Mouse (Mus musculus) heart, postnatal 0 days (tissue): Measurements from ENCODE around the gene Scrn1.

Source experiments
- CTCF ChIP-seq: IDR thresholded peaks from 2 replicates; pipeline ENCODE4 v1.5.1; 2016; ENCODE audit warnings: antibody characterized with exemption, control low read depth, low read depth
- EP300 ChIP-seq: IDR thresholded peaks from 2 replicates; pipeline ENCODE4 v1.6.1; 2016; ENCODE audit warnings: antibody characterized with exemption, low read depth

GRCm38 (mm10) chr6:54604001-54604715 is 37.9 kb upstream of the Scrn1 start:
- TF ChIP-seq CTCF (no peak), EP300 (no peak)
